Mouse (Mus musculus) gonadal fat pad, adult 2 months (tissue): ENCODE data around the gene Rnf113a2. TPM values are rescaled to one million over a fixed set of nuclear protein-coding genes. Genes with fewer than 3 reads are reported as not detected.

ENCODE experiments used
- polyA plus RNA-seq: library from polyadenylated mRNA; depleted of rRNA; stranded (reverse); fragments of >200 nt; gene quantifications from 2 replicates; pipeline ENCODE4 v1.2.3, GENCODE M21; 2012; rRNA removed

The Rnf113a2 gene
- polyA plus RNA-seq, 1 experiment, result 7.6 TPM

Other genes starting within 250 kb of the Rnf113a2 start
- gene Elmsan1, start 198.3 kb upstream of the Rnf113a2 start, polyA plus RNA-seq, result 11.2 and 16.1 TPM in 2 replicates
- 21.5 and 29.9 TPM in 2 replicates for gene Ptgr2, start 132.0 kb upstream of the Rnf113a2 start, polyA plus RNA-seq
- gene Zfp410, start 100.3 kb upstream of the Rnf113a2 start, polyA plus RNA-seq, result 31.6 and 36.2 TPM in 2 replicates
- 37.0 and 48.9 TPM in 2 replicates for gene Coq6, start 55.5 kb upstream of the Rnf113a2 start, polyA plus RNA-seq
- gene Fam161b, start 55.4 kb upstream of the Rnf113a2 start, polyA plus RNA-seq, result 1.2 and 1.3 TPM in 2 replicates
- gene Entpd5, start 8.2 kb upstream of the Rnf113a2 start, polyA plus RNA-seq, result 13.7 and 14.6 TPM in 2 replicates
- 0.47 and 0.51 TPM in 2 replicates for gene Bbof1, start 8.1 kb upstream of the Rnf113a2 start, polyA plus RNA-seq
- gene Aldh6a1, start 33.8 kb downstream of the Rnf113a2 start, polyA plus RNA-seq, result 158 and 164 TPM in 2 replicates
- 14.3 and 24.5 TPM in 2 replicates for gene Lin52, start 34.2 kb downstream of the Rnf113a2 start, polyA plus RNA-seq
- gene Vsx2, start 152.6 kb downstream of the Rnf113a2 start, polyA plus RNA-seq, result not detected in 2 replicates
- 14.9 and 19.3 TPM in 2 replicates for gene Abcd4, start 200.2 kb downstream of the Rnf113a2 start, polyA plus RNA-seq
- gene Vrtn, start 223.8 kb downstream of the Rnf113a2 start, polyA plus RNA-seq, result not detected in 2 replicates